ENCODE assay signal across 9 mouse cellular contexts in genomic region chr7:121391984-121392739, GRCm38 (mm10). TPM values are rescaled to one million over a fixed set of nuclear protein-coding genes. Genes with fewer than 3 reads are reported as not detected.
DNase-seq lines count a peak whose midpoint lies in the region; ATAC-seq and TF ChIP-seq lines count a peak whose summit lies in the region.
"Had no signal": no experiment of that assay in that cellular context is flagged by ENCODE, and none has a peak within 500 bp of the region (broad histone marks: within the 10 kb centered on the region; RNA-seq: fewer than 3 reads in every experiment).

No protein-coding gene starts in this region.

- WGBS in hindbrain, embryonic 10.5 days: 1% methylated on average over 72 of the region's 72 CpGs
- 2% methylated on average over 63 of the region's 72 CpGs for WGBS in limb, embryonic 14.5 days

- 0 out of 2 replicates have a peak, but pooled peaks have one; percentile 51 for TF ChIP-seq POLR2A in cortical plate, adult 2 months (IDR thresholded peaks at IDR 0.05; ENCODE audit: extremely low read depth, insufficient read depth, low read length)
- no peak for TF ChIP-seq POLR2A in limb, embryonic 14.5 days (IDR thresholded peaks at IDR 0.05; ENCODE audit: borderline replicate concordance, extremely low read depth, insufficient read depth, insufficient read length)

- TF ChIP-seq CTCF in cortical plate, adult 2 months (IDR thresholded peaks at IDR 0.05; ENCODE audit: extremely low read depth, insufficient read depth, low read length): no peak

- H3K9me3 ChIP-seq in hindbrain, embryonic 10.5 days: no peaks in the 10 kb centered on the region
- H3K9me3 ChIP-seq in limb, embryonic 14.5 days (ENCODE audit: control insufficient read depth, low read length): no peaks in the 10 kb centered on the region

- H3K36me3 ChIP-seq in hindbrain, embryonic 10.5 days: no peaks in the 10 kb centered on the region
- H3K36me3 ChIP-seq in limb, embryonic 14.5 days (ENCODE audit: control insufficient read depth, insufficient read depth, low read length): no peaks in the 10 kb centered on the region

- peak overlapping the region; percentile 68 for H3K4me3 ChIP-seq in cortical plate, adult 2 months (ENCODE audit: insufficient read depth, low read length)
- H3K4me3 ChIP-seq in hindbrain, embryonic 10.5 days: peak overlapping the region; percentile 52
- H3K4me3 ChIP-seq in limb, embryonic 14.5 days (replicated peaks; ENCODE audit: low read length): peak overlapping the region; percentile 33

- peaks cover 52% of the 10 kb centered on the region for H3K27me3 ChIP-seq in hindbrain, embryonic 10.5 days (ENCODE audit: insufficient read depth, poor library complexity, severe bottlenecking)
- H3K27me3 ChIP-seq in limb, embryonic 14.5 days (ENCODE audit: control insufficient read depth, insufficient read depth, low read length): peaks cover 45% of the 10 kb centered on the region

- DNase-seq in kidney, postnatal 10 days: peak; percentile 11
- no peak for DNase-seq in kidney, adult 8-10 months
- DNase-seq in hindbrain, embryonic 10.5 days (ENCODE audit: low spot score): peak; percentile 30
- no peak for DNase-seq in limb, embryonic 14.5 days (ENCODE audit: low spot score)
- DNase-seq in right cerebral cortex, postnatal 14 days: peak; percentile 73
- no peak for DNase-seq in thymus, postnatal 10 days (ENCODE audit: low spot score in 2 of 2)
- no peak for DNase-seq in spleen, adult 12 weeks (ENCODE audit: low spot score)

- H3K9ac ChIP-seq in limb, embryonic 14.5 days (ENCODE audit: low read depth, low read length, severe bottlenecking): no peak overlapping the region

- H3K27ac ChIP-seq in cortical plate, adult 2 months (ENCODE audit: insufficient read depth, low read length): peak overlapping the region; percentile 68; the same call in 1 of the 2 replicates
- H3K27ac ChIP-seq in hindbrain, embryonic 10.5 days: no peak overlapping the region
- H3K27ac ChIP-seq in limb, embryonic 14.5 days (replicated peaks; ENCODE audit: low read depth, low read length): no peak overlapping the region

- no peak for ATAC-seq in limb, embryonic 14.5 days (ENCODE audit: low FRiP score, low read depth)

- no peaks in the 10 kb centered on the region for H3K4me1 ChIP-seq in cortical plate, adult 2 months (ENCODE audit: control insufficient read depth, insufficient read depth, low read length)
- H3K4me1 ChIP-seq in hindbrain, embryonic 10.5 days (replicated peaks): peaks cover 19% of the 10 kb centered on the region
- peaks cover 5% of the 10 kb centered on the region for H3K4me1 ChIP-seq in limb, embryonic 14.5 days (ENCODE audit: control insufficient read depth, insufficient read depth, low read length)

- H3K4me2 ChIP-seq in limb, embryonic 14.5 days (replicated peaks; ENCODE audit: low read depth, low read length, severe bottlenecking): peak overlapping the region; percentile 49

RNA-seq across cellular contexts. Expression of gene Hs3st2, which starts 0.5 kb away (rescaled TPM):
- polyA plus RNA-seq in cortical plate, adult 2 months (2012; rRNA removed): 43.4 and 44.2 TPM in 2 replicates
- polyA plus RNA-seq in hindbrain, embryonic 10.5 days (2016; fragmentation: Nextera tagmentation; extraction: Ambion mirVana): 0.56 and 1.6 TPM in 2 replicates
- 1.1 and 1.6 TPM in 2 replicates for polyA plus RNA-seq in limb, embryonic 14.5 days (2012; rRNA removed)
- 1.1 and 2.2 TPM in 2 replicates for polyA plus RNA-seq in limb, embryonic 14.5 days (2014; fragmentation: Nextera tagmentation; extraction: Ambion mirVana)
- polyA plus RNA-seq: liver, adult 2 months had no signal

Comparison
In these comparisons a context has a peak if more than half of its experiments do, and no peak if none do; other contexts are left out.
1. DNase-seq: peak in kidney, postnatal 10 days (single experiment), hindbrain, embryonic 10.5 days (single experiment) and right cerebral cortex, postnatal 14 days (single experiment); none in kidney, adult 8-10 months (0 of 2), limb, embryonic 14.5 days (single experiment), thymus, postnatal 10 days (0 of 2) and spleen, adult 12 weeks (single experiment).
2. RNA of gene Hs3st2, which starts 0.5 kb away (polyA plus RNA-seq): 43.4 to 44.2 TPM in cortical plate, adult 2 months; 0.56 to 1.6 TPM in hindbrain, embryonic 10.5 days and 1.1 to 2.2 TPM in limb, embryonic 14.5 days; every median in the first group is over 10 times any median in the second.
3. Peak in every context shown above with its lines, with median percentiles within 50 percentile points of each other: H3K4me3 ChIP-seq.